In genomic region chr5:24576801-24577182, GRCm38 (mm10) we compare ENCODE assay signal across 8 mouse cellular contexts. TPM values are rescaled to one million over a fixed set of nuclear protein-coding genes. Genes with fewer than 3 reads are reported as not detected.
DNase-seq lines count a peak whose midpoint lies in the region; ATAC-seq and TF ChIP-seq lines count a peak whose summit lies in the region.

No protein-coding gene starts in this region.

- peak overlapping the region; percentile 74 for H3K27ac ChIP-seq in kidney, postnatal 0 days
- H3K27ac ChIP-seq in liver, postnatal 0 days (ENCODE audit: low read depth) = peak overlapping the region; percentile 70

- TF ChIP-seq EP300 in liver, postnatal 0 days (IDR thresholded peaks at IDR 0.05; ENCODE audit: low read depth) = no peak

- ATAC-seq in kidney, postnatal 0 days (replicated peaks; ENCODE audit: low FRiP score, low read depth) = peak; percentile 30
- peak; percentile 15 for ATAC-seq in liver, postnatal 0 days

- intact Hi-C loops in gastrocnemius, postnatal 14 days (cut with DNase I; ENCODE audit: low total_unique reads) = no loop called here

- DNase-seq in kidney, postnatal 0 days (ENCODE audit: low spot score) = peak; percentile 54
- no peak for DNase-seq in kidney, postnatal 10 days
- DNase-seq in adipocyte (ENCODE audit: low spot score) = peak; percentile 37
- DNase-seq in gastrocnemius, postnatal 14 days = peak; percentile 49
- no peak for DNase-seq in liver, postnatal 0 days
- DNase-seq in left cerebral cortex, adult 8-10 months (ENCODE audit: low spot score in 2 of 2) = no peak
- DNase-seq in adrenal gland, postnatal 4 days (ENCODE audit: low spot score in 2 of 2) = no peak
- DNase-seq in frontal cortex, postnatal 10 days (ENCODE audit: low spot score in 2 of 2) = no peak

- peak overlapping the region; percentile 71 for H3K9ac ChIP-seq in kidney, postnatal 0 days (ENCODE audit: low read depth, low read length)
- H3K9ac ChIP-seq in liver, postnatal 0 days (replicated peaks) = peak overlapping the region; percentile 79

- H3K4me1 ChIP-seq in kidney, postnatal 0 days (replicated peaks; ENCODE audit: insufficient read depth, low read length) = peaks cover 7% of the 10 kb centered on the region; the same call in 1 of the 2 replicates
- H3K4me1 ChIP-seq in liver, postnatal 0 days (ENCODE audit: insufficient read depth) = peaks cover 19% of the 10 kb centered on the region

- peak overlapping the region; percentile 69 for H3K4me2 ChIP-seq in kidney, postnatal 0 days (ENCODE audit: low read length)
- H3K4me2 ChIP-seq in liver, postnatal 0 days (ENCODE audit: low read depth, low read length) = peak overlapping the region; percentile 93

- peak overlapping the region; percentile 60 for H3K4me3 ChIP-seq in kidney, postnatal 0 days (replicated peaks; ENCODE audit: low read depth, low read length)
- peak overlapping the region; percentile 66 for H3K4me3 ChIP-seq in liver, postnatal 0 days (ENCODE audit: low read depth, low read length)

- H3K9me3 ChIP-seq in kidney, postnatal 0 days (replicated peaks; ENCODE audit: low read length) = no peaks in the 10 kb centered on the region
- H3K9me3 ChIP-seq in liver, postnatal 0 days (ENCODE audit: low read length) = no peaks in the 10 kb centered on the region

- no peak for TF ChIP-seq CTCF in kidney, postnatal 0 days (IDR thresholded peaks at IDR 0.05; ENCODE audit: low read depth)
- no peak for TF ChIP-seq CTCF in liver, postnatal 0 days (IDR thresholded peaks at IDR 0.05; ENCODE audit: low read depth)

- H3K36me3 ChIP-seq in kidney, postnatal 0 days (ENCODE audit: insufficient read depth, low read length) = peaks cover 22% of the 10 kb centered on the region
- peaks cover 30% of the 10 kb centered on the region for H3K36me3 ChIP-seq in liver, postnatal 0 days (replicated peaks; ENCODE audit: insufficient read depth, low read length)

- under 1% methylated on average over 32 of the region's 32 CpGs for WGBS in kidney, postnatal 0 days
- WGBS in liver, postnatal 0 days (ENCODE audit: insufficient replicate concordance) = under 1% methylated on average over 32 of the region's 32 CpGs

- no peaks in the 10 kb centered on the region for H3K27me3 ChIP-seq in kidney, postnatal 0 days (ENCODE audit: insufficient read depth, low read length)
- H3K27me3 ChIP-seq in liver, postnatal 0 days (ENCODE audit: insufficient read depth, low read length) = no peaks in the 10 kb centered on the region

RNA-seq across cellular contexts. Expression of gene Abcf2, which starts 0.5 kb away (rescaled TPM):
- polyA plus RNA-seq in kidney, postnatal 0 days (2015; fragmentation: Nextera tagmentation; extraction: Ambion mirVana) = 74.4 and 79.6 TPM in 2 replicates
- total RNA-seq in gastrocnemius, postnatal 14 days (2021) = 10 to 100 TPM; 78.5 to 84.4 TPM
- polyA plus RNA-seq in liver, postnatal 0 days (2015; fragmentation: Nextera tagmentation; extraction: Ambion mirVana) = 24.9 and 26.4 TPM in 2 replicates
- 10 to 100 TPM; 80.5 to 93.3 (median 83.7) TPM for total RNA-seq in left cerebral cortex, adult 8-10 months (2022)
- 10 to 100 TPM; 54.7 to 59.8 TPM for total RNA-seq in adrenal gland, postnatal 4 days (2021)

RNA-seq across cellular contexts. Expression of gene Chpf2, which starts 9.7 kb away (rescaled TPM):
- 26.0 and 27.6 TPM in 2 replicates for polyA plus RNA-seq in kidney, postnatal 0 days (2015; fragmentation: Nextera tagmentation; extraction: Ambion mirVana)
- 10 to 100 TPM; 15.8 to 17.9 TPM for total RNA-seq in gastrocnemius, postnatal 14 days (2021)
- 13.8 and 15.9 TPM in 2 replicates for polyA plus RNA-seq in liver, postnatal 0 days (2015; fragmentation: Nextera tagmentation; extraction: Ambion mirVana)
- 10 to 100 TPM; 63.7 to 82.2 (median 70.9) TPM for total RNA-seq in left cerebral cortex, adult 8-10 months (2022)
- total RNA-seq in adrenal gland, postnatal 4 days (2021) = 10 to 100 TPM; 59.1 to 68.4 TPM

RNA-seq across cellular contexts. Expression of gene 4931409K22Rik, which starts 20.2 kb away (rescaled TPM):
- 0.12 and 0.19 TPM in 2 replicates for polyA plus RNA-seq in kidney, postnatal 0 days (2015; fragmentation: Nextera tagmentation; extraction: Ambion mirVana)
- total RNA-seq in gastrocnemius, postnatal 14 days (2021) = not detected
- not detected in 2 replicates for polyA plus RNA-seq in liver, postnatal 0 days (2015; fragmentation: Nextera tagmentation; extraction: Ambion mirVana)
- total RNA-seq in left cerebral cortex, adult 8-10 months (2022) = under 1 TPM in 2 of 4 experiments, not detected in 2; 0.11 to 0.16 TPM
- under 1 TPM in 1 of 2 experiments, not detected in 1; 0.11 TPM for total RNA-seq in adrenal gland, postnatal 4 days (2021)

RNA-seq across cellular contexts. Expression of gene Asb10, which starts 36.0 kb away (rescaled TPM):
- polyA plus RNA-seq in kidney, postnatal 0 days (2015; fragmentation: Nextera tagmentation; extraction: Ambion mirVana) = 0.69 and 0.93 TPM in 2 replicates
- total RNA-seq in gastrocnemius, postnatal 14 days (2021) = 10 to 100 TPM; 36.2 to 38.4 TPM
- 0.06 and 0.14 TPM in 2 replicates for polyA plus RNA-seq in liver, postnatal 0 days (2015; fragmentation: Nextera tagmentation; extraction: Ambion mirVana)
- total RNA-seq in left cerebral cortex, adult 8-10 months (2022) = 1 to 10 TPM in 2 of 4 experiments, under 1 TPM in 2; 0.65 to 4.1 (median 2.1) TPM
- total RNA-seq in adrenal gland, postnatal 4 days (2021) = 1 to 10 TPM; 2.6 to 3.0 TPM

RNA-seq across cellular contexts. Expression of gene Smarcd3, which starts 47.4 kb away (rescaled TPM):
- polyA plus RNA-seq in kidney, postnatal 0 days (2015; fragmentation: Nextera tagmentation; extraction: Ambion mirVana) = 16.4 and 19.7 TPM in 2 replicates
- 100 to 1,000 TPM in 1 of 2 experiments, 10 to 100 TPM in 1; 95.1 to 113 TPM for total RNA-seq in gastrocnemius, postnatal 14 days (2021)
- polyA plus RNA-seq in liver, postnatal 0 days (2015; fragmentation: Nextera tagmentation; extraction: Ambion mirVana) = 0.80 and 0.84 TPM in 2 replicates
- 100 to 1,000 TPM in 2 of 4 experiments, 10 to 100 TPM in 2; 98.6 to 117 (median 104) TPM for total RNA-seq in left cerebral cortex, adult 8-10 months (2022)
- total RNA-seq in adrenal gland, postnatal 4 days (2021) = 10 to 100 TPM; 27.9 to 30.6 TPM

Comparison
In these comparisons a context has a peak if more than half of its experiments do, and no peak if none do; other contexts are left out.
1. DNase-seq: peak in kidney, postnatal 0 days (single experiment), adipocyte (single experiment) and gastrocnemius, postnatal 14 days (single experiment); none in kidney, postnatal 10 days (single experiment), liver, postnatal 0 days (single experiment), left cerebral cortex, adult 8-10 months (0 of 2), adrenal gland, postnatal 4 days (0 of 2) and frontal cortex, postnatal 10 days (0 of 2).